Mouse (Mus musculus): ENCODE data around the gene Hc. TPM values are rescaled to one million over a fixed set of nuclear protein-coding genes. Genes with fewer than 3 reads are reported as not detected.
A peak's percentile ranks its signal among the peaks of the same experiment; 100 is the strongest.

Hc gene
- polyA plus RNA-seq, 1 experiment from 2014 or later, result 0.26 TPM

DNA sequence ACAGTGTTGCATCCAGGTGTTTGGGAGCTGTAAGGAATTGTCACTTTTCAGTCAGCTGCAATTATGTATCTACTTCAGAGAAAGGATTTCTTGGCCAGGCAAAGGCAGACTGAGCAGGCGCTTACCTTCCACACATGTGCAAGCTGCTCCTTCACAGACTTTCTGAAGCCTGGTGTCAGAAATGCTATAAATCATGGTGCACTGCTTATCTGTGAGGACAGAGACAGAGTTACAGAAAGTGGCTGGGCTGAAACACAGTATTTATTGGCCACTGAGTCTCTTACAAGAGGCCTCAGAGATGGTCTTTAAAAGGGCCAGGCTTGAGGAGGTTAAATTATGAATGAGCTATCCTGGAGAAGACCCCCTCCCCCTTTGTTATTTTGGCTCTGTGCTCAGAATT lies 71.5 kb downstream of the Hc start:
- Histone ChIP-seq H3K27me3 (ENCODE audit: control insufficient read depth, insufficient read depth, low read length) (no peaks in the 10 kb centered on the region), H3K36me3 (ENCODE audit: control insufficient read depth, insufficient read depth, low read length) (no peaks in the 10 kb centered on the region), H3K4me1 (ENCODE audit: control insufficient read depth, insufficient read depth, low read length) (peaks cover 15% of the 10 kb centered on the region), H3K9ac (ENCODE audit: low read length) (no peak overlapping the region), H3K27ac (ENCODE audit: low read depth, low read length) (no peak overlapping the region), H3K4me3 (ENCODE audit: low read depth, low read length) (no peak overlapping the region), H3K9me3 (ENCODE audit: control insufficient read depth, low read length) (no peaks in the 10 kb centered on the region), H3K4me2 (no peak overlapping the region)
- peak; percentile 53 for DNase-seq (ENCODE audit: low spot score, missing footprints)
- 88% methylated on average over 1 of the region's 1 CpGs for WGBS
- ATAC-seq (ENCODE audit: low FRiP score), result no peak

DNA sequence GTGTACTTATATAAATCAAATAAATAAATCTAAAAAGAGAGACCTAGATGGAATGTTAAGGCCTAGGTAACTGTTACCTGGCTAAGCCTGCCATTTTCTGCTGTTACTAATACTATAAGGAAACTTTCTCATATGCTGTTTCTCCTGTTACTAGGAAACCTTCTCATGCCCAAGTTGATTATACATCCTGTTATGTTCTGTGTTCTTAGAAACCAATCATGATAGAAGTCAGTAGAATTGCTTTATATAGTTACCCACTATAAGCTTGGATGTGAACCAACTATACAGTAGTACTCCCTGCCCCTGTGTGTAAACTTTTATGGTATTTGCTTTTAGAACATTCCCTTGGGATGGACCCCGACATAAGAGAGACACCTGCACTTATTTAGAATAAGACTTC lies 73.6 kb downstream of the Hc start:
- peaks cover 6% of the 10 kb centered on the region for H3K4me1 ChIP-seq (ENCODE audit: control insufficient read depth, insufficient read depth, low read length)
- DNase-seq (ENCODE audit: low spot score, missing footprints), result peak; percentile 39
- H3K27ac ChIP-seq (ENCODE audit: low read depth, low read length), result no peak overlapping the region
- no peaks in the 10 kb centered on the region for H3K36me3 ChIP-seq (ENCODE audit: control insufficient read depth, insufficient read depth, low read length)
- H3K9ac ChIP-seq (ENCODE audit: low read length), result no peak overlapping the region
- no peak overlapping the region for H3K4me2 ChIP-seq
- H3K4me3 ChIP-seq (ENCODE audit: low read depth, low read length), result no peak overlapping the region
- WGBS, result 89% methylated on average over 1 of the region's 1 CpGs
- H3K9me3 ChIP-seq (ENCODE audit: control insufficient read depth, low read length), result no peaks in the 10 kb centered on the region
- H3K27me3 ChIP-seq (ENCODE audit: control insufficient read depth, insufficient read depth, low read length), result no peaks in the 10 kb centered on the region
- ATAC-seq (ENCODE audit: low FRiP score), result no peak

DNA sequence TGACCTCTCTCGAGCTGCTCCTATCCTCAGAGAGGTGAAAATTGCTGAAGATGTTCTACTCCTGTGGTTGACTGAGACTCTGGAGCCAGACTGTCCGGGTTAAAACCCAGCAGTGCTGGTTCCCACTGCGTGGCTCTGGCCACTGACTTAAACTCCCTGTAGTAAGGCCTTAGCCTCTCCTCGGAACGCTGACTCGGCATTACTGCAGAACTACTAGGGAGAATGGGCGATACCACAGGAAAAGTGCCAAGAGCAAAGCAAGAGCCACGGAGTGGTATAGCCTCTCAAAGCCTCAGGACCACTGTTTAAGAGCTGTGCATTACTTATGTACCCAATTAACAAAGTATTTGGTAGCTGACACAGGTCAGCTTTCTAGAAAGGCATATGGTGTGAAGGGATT lies 76.4 kb downstream of the Hc start:
- Histone ChIP-seq H3K27ac (ENCODE audit: low read depth, low read length) (no peak overlapping the region), H3K36me3 (ENCODE audit: control insufficient read depth, insufficient read depth, low read length) (no peaks in the 10 kb centered on the region), H3K9me3 (ENCODE audit: control insufficient read depth, low read length) (no peaks in the 10 kb centered on the region), H3K4me3 (ENCODE audit: low read depth, low read length) (no peak overlapping the region), H3K9ac (ENCODE audit: low read length) (no peak overlapping the region), H3K4me1 (ENCODE audit: control insufficient read depth, insufficient read depth, low read length) (peaks cover 6% of the 10 kb centered on the region), H3K4me2 (no peak overlapping the region), H3K27me3 (ENCODE audit: control insufficient read depth, insufficient read depth, low read length) (no peaks in the 10 kb centered on the region)
- ATAC-seq (ENCODE audit: low FRiP score), result no peak
- DNase-seq (ENCODE audit: low spot score, missing footprints), result no peak
- 91% methylated on average over 8 of the region's 8 CpGs for WGBS

- DNase-seq (ENCODE audit: low spot score, missing footprints), result peak; percentile 86
- H3K27ac ChIP-seq (ENCODE audit: low read depth, low read length), result no peak overlapping the region
These were observed 78.1 kb downstream of the Hc start for GRCm38 (mm10) chr2:34982906-34983698.

DNA sequence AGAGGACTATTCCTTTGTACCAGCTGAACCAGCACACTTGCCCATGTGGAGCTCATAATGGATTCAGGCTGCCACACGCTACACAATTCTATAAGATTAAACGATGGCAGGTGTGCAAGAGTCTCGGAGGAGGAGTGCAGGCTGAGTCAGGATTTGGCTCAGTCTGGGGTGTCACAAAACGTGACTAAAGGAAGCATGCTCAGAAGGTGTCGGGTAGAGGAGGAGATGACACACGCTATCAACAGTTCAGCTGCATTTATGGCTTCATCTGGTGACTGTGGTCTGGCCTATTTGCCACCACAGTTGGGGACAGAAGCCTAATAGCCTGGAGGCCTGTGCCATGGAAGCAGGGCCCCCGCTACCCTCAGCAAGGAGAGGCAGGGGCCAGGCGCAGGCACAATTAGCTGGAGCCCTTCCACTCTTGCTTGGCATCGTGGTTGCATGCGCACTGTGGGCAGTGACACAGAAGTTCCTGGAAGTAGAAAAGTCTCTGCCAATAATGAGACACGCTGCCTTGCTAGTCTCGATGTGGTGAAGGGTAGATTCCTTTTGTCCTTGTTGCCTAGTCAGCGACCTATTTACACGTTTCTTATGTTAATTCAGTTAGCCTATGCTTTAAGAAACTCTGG lies 79.0 kb downstream of the Hc start:
- peaks cover 6% of the 10 kb centered on the region for H3K4me1 ChIP-seq (ENCODE audit: control insufficient read depth, insufficient read depth, low read length)
- no peak overlapping the region for H3K4me2 ChIP-seq
- H3K4me3 ChIP-seq (ENCODE audit: low read depth, low read length), result no peak overlapping the region
- H3K9ac ChIP-seq (ENCODE audit: low read length), result no peak overlapping the region
- H3K9me3 ChIP-seq (ENCODE audit: control insufficient read depth, low read length), result no peaks in the 10 kb centered on the region
- H3K36me3 ChIP-seq (ENCODE audit: control insufficient read depth, insufficient read depth, low read length), result no peaks in the 10 kb centered on the region
- 68% methylated on average over 14 of the region's 14 CpGs for WGBS
- H3K27ac ChIP-seq (ENCODE audit: low read depth, low read length), result no peak overlapping the region
- ATAC-seq (ENCODE audit: low FRiP score) (no peak), DNase-seq (ENCODE audit: low spot score, missing footprints) (peak; percentile 72)
- H3K27me3 ChIP-seq (ENCODE audit: control insufficient read depth, insufficient read depth, low read length), result no peaks in the 10 kb centered on the region

More at GRCm38 (mm10) chr2:34982906-34983698, 78.1 kb downstream of the Hc start:
- Histone ChIP-seq H3K4me1 (ENCODE audit: control insufficient read depth, insufficient read depth, low read length) (peaks cover 6% of the 10 kb centered on the region), H3K36me3 (ENCODE audit: control insufficient read depth, insufficient read depth, low read length) (no peaks in the 10 kb centered on the region), H3K9ac (ENCODE audit: low read length) (no peak overlapping the region), H3K4me3 (ENCODE audit: low read depth, low read length) (no peak overlapping the region), H3K9me3 (ENCODE audit: control insufficient read depth, low read length) (no peaks in the 10 kb centered on the region), H3K27me3 (ENCODE audit: control insufficient read depth, insufficient read depth, low read length) (no peaks in the 10 kb centered on the region), H3K4me2 (no peak overlapping the region)
- no peak for ATAC-seq (ENCODE audit: low FRiP score)
- WGBS, result 76% methylated on average over 11 of the region's 11 CpGs

- no peak for ATAC-seq (ENCODE audit: low FRiP score)
- Histone ChIP-seq H3K36me3 (ENCODE audit: control insufficient read depth, insufficient read depth, low read length) (no peaks in the 10 kb centered on the region), H3K9ac (ENCODE audit: low read length) (no peak overlapping the region), H3K27me3 (ENCODE audit: control insufficient read depth, insufficient read depth, low read length) (no peaks in the 10 kb centered on the region), H3K4me2 (no peak overlapping the region), H3K27ac (ENCODE audit: low read depth, low read length) (no peak overlapping the region), H3K9me3 (ENCODE audit: control insufficient read depth, low read length) (no peaks in the 10 kb centered on the region; the same call in 1 of the 2 replicates), H3K4me3 (ENCODE audit: low read depth, low read length) (no peak overlapping the region), H3K4me1 (ENCODE audit: control insufficient read depth, insufficient read depth, low read length) (peaks cover 6% of the 10 kb centered on the region)
- WGBS, result 79% methylated on average over 3 of the region's 3 CpGs
- peak; percentile 81 for DNase-seq (ENCODE audit: low spot score, missing footprints)
These were observed 81.7 kb downstream of the Hc start for GRCm38 (mm10) chr2:34979459-34980011.

DNA sequence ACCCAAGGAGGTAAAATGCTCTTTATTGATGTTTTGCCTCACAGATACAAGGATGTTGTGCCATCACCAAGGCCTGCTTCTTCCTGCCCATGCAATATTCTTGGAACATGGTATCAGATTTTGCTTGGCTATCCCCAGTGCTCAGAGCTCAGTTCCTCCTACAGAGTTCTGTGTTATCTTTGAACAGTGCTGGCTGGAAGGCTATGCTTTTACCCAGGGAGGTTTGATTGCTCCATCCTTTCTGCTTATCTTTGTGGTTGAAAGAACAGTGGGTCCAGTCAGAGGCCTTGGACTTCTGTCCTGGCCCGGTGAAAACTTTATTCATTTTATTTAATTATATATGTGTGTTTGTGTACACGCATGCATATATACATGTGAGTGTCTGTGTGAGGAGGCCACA lies 83.0 kb downstream of the Hc start:
- Histone ChIP-seq H3K27ac (ENCODE audit: low read depth, low read length) (no peak overlapping the region), H3K4me1 (ENCODE audit: control insufficient read depth, insufficient read depth, low read length) (peaks cover 6% of the 10 kb centered on the region), H3K4me2 (no peak overlapping the region), H3K9me3 (ENCODE audit: control insufficient read depth, low read length) (no peaks in the 10 kb centered on the region; the same call in 1 of the 2 replicates), H3K36me3 (ENCODE audit: control insufficient read depth, insufficient read depth, low read length) (no peaks in the 10 kb centered on the region), H3K27me3 (ENCODE audit: control insufficient read depth, insufficient read depth, low read length) (no peaks in the 10 kb centered on the region), H3K9ac (ENCODE audit: low read length) (no peak overlapping the region), H3K4me3 (ENCODE audit: low read depth, low read length) (no peak overlapping the region)
- DNase-seq (ENCODE audit: low spot score, missing footprints), result peak; percentile 47
- ATAC-seq (ENCODE audit: low FRiP score), result no peak
- 93% methylated on average over 2 of the region's 2 CpGs for WGBS

DNA sequence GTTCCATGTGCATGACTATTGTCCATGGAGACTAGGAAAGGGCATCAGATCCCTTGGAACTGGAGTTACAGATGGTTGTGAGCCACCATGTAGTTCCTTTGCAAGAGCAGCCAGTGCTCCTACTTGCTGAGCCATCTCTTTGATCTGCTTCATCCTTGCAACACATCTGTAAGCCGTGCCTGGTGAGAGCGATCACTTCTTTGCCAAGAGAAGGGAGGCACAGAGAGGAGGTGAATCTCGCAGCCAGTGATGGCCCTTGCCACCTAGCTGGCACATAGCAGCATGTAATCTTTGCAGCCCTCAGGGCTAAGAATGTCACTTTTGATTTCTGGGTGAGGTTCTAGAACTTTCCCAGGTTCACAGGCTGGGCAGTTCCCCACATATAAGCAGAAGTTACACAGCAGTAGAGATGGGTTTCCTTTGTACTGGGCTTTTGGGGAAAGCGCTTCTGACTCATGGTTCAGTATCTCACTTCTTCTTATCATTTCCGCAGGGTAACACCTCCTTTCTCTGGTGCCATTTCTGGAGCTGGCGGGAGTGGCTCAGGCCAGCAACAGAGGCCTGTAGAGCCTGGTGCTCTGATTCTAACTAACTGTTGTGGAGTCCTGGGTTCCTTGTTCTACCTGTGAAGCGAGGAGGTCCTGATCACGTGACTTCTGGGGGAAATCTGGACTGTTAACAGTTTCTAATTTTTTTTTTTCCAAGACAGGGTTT lies 84.1 kb downstream of the Hc start:
- Histone ChIP-seq H3K27me3 (ENCODE audit: control insufficient read depth, insufficient read depth, low read length) (no peaks in the 10 kb centered on the region), H3K4me3 (ENCODE audit: low read depth, low read length) (no peak overlapping the region), H3K27ac (ENCODE audit: low read depth, low read length) (no peak overlapping the region), H3K9ac (ENCODE audit: low read length) (no peak overlapping the region), H3K4me1 (ENCODE audit: control insufficient read depth, insufficient read depth, low read length) (no peaks in the 10 kb centered on the region; the same call in 1 of the 2 replicates), H3K4me2 (no peak overlapping the region), H3K9me3 (ENCODE audit: control insufficient read depth, low read length) (no peaks in the 10 kb centered on the region; the same call in 1 of the 2 replicates), H3K36me3 (ENCODE audit: control insufficient read depth, insufficient read depth, low read length) (no peaks in the 10 kb centered on the region)
- ATAC-seq (ENCODE audit: low FRiP score) (no peak), DNase-seq (ENCODE audit: low spot score, missing footprints) (peak; percentile 23)
- 87% methylated on average over 8 of the region's 8 CpGs for WGBS

Data from midbrain, embryonic 11.5 days (tissue).